Mouse (Mus musculus) B cell, adult (primary cell): ENCODE results near the gene Fam189b. TPM values are rescaled to one million over a fixed set of nuclear protein-coding genes. Genes with fewer than 3 reads are reported as not detected.

Experiments
- total RNA-seq: library from RNA; stranded (reverse); gene quantifications from 4 replicates; pipeline ENCODE4 v1.2.4, GENCODE M21; 2023; ENCODE audit not compliant: inconsistent age

The Fam189b gene
- total RNA-seq, result 14.0 to 22.6 TPM (median 17.1 TPM) in 4 replicates

DNA sequence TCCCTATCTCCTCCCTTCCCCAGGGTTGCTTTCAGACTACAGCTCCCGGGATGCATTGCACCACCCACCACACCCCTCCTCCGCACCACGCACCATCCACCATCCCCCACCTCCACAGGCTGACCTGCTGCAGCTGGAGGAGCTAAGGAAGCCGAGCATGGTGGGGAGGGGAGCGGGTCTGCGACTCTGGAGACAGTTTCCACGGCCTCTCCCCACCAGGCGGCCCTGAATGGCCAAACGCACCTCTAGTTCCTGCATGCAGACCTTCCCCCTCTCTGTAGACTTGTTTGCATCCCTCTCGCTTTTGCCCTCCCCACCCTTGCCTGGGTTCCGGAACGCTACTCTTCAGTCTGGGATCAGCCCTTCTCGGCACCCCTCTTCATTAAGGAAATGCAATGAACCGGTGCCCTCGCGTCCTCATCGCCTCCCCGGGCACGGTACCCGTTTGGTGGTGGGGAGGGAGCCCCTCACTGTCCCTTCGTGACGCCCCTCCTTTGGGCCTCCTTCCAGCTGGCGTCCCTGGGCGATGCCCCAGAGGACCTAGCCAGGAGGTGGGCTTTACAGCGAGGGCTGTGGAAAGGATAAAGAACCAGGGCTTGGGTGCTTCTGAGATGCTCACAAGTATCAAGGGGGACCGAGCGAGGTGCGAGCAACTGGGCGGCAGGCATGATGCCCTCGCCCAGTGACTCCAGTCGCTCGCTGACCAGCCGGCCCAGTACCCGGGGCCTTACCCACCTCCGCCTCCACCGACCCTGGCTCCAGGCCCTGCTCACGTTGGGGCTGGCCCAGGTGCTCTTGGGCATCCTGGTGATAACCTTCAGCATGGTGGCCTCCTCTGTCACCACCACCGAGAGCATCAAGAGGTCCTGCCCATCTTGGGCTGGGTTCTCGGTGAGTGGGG, at the start of gene Fam189b:
TSS of gene Fam189b (plus strand) at position 86 of the 901 bp plus-strand sequence.

DNA sequence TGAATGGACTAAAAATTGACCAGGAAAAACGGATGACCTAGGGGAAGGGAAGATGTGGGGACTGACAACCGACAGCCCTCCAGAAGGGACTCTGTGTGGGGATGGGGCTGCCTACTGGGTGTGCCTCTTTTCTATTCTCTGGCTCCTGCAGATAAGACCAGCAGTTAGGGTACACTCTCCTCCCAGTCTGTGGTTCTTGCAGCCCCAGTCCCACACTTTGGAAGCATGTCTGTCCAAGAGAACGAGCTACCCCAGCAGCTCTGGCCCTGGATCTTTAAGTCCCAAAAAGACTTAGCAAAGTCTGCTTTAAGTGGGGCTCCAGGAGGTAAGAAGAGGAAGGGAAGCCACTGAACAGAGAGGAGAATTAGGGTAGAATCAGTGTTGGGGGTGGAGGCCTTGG, 47.0 kb upstream of the Fam189b start, which contains the start of gene Pklr:
TSS of gene Pklr (plus strand) at position 185 of the 400 bp plus-strand sequence.

DNA sequence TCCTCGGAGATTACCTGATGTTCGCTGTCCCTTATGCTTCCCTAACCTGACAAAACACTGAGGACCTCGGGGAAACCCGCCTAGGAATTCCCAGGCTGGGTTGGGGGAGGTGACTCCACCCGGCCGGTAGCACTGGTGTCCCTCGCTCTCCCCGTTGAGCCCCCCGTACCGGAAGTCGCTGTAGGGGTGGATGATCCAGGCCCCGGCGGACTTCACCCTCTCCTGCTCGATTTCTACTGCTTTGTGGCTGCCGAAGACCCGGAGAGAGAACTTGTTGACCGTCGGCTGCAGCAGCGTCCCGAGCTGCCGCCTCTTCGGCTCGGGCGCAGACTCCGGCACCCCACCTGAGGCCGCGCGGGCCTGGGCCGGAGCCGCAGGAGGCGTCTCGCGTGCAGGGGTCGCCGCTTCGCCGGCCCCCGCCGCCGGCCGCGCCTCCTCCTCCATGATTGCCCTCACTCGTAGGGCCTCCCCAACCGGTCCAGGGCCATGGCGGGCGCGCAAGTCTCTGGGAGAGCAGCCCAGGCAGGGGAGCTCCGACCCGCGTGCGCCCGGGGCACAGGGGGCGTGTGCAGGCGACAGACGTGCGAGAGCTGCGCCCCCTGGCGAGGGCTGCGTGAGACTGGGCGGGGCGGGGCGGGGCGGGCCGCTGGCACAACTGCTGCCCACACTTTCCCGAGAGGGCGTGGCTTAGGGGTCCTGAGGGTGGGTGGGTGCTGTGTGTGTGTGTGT, 23.2 kb upstream of the Fam189b start, which contains the start of gene Hcn3:
TSS of gene Hcn3 (minus strand) at position 581 of the 729 bp plus-strand sequence.

DNA sequence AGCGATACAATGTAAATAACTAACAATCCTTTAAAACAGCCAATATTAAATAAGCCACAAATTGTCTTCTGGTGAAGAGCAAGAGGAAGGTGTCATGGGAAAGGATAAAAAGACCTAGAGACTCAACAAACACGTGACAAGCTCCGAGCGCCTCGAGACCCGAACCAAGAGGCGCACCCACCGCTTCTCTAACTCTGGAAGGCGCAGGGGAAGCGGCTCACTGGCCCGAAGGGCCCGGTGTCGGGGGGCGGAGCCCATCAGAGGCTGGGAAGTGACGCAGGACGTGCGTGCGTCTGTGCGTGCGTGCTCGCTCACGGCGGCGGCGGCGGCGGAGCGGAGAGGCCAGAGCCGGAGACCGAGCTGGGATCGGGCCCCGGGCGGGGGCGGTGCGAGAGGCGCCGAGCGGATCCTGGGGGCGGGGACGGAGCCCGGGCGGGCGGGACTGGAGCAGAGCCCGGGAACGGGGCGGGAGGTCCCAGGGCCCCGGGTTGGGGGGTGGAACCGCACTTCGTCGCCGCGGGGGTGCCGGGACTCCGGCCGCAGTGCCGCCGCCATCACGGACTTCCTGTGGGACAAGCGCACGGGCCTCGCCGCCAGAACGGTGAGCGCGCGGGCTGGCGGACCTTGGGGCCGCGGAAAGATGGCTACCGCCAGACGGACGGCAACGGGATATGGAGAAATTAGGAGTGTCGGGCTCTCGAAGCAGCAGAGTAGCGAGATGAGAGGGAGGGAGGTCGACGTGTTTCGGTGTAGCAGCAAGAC, 18.3 kb upstream of the Fam189b start, which contains the start of gene Clk2:
TSS of gene Clk2 (plus strand) at position 290 of the 762 bp plus-strand sequence.

DNA sequence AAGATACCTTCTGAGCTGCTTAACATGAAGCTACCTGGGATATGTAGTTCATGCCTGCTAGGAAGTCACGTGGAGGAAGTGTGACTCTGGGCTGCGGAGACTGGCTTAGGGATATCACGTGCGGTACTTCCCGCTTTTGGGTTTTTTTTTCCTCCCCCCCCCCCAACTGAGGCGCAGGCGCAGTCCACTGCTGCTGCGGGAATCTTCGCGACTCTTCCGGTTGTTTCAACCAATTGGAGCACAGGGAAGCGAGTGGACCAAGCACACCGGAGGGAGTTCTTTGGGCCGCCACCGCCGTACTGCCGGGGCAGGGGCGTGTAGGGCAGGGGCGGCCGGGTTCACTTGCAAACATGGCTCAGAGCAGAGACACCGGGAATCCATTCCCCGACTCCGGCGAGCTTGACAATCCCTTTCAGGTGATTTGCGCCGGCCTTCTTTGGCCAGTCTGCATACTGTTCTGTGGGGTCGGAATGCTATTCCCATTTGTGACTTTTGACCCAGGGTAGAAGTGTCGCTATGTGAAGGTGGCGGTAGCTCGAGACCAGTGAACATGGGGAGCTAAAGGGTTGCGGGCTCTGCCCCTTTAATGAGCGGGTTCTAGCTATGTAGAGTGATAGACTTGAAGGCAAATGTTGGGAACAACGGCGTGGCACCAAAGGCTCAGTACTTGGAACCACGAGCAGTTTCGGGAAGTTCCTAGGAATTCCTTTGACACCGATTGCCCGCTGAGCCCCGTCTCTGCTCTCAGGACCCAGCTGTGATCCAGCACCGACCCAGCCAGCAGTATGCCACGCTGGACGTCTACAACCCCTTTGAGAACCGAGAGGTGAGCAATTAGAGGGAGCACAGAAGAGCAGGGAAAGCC, 5.5 kb upstream of the Fam189b start, which contains the start of gene Scamp3:
TSS of gene Scamp3 (plus strand) at position 232 of the 865 bp plus-strand sequence.

DNA sequence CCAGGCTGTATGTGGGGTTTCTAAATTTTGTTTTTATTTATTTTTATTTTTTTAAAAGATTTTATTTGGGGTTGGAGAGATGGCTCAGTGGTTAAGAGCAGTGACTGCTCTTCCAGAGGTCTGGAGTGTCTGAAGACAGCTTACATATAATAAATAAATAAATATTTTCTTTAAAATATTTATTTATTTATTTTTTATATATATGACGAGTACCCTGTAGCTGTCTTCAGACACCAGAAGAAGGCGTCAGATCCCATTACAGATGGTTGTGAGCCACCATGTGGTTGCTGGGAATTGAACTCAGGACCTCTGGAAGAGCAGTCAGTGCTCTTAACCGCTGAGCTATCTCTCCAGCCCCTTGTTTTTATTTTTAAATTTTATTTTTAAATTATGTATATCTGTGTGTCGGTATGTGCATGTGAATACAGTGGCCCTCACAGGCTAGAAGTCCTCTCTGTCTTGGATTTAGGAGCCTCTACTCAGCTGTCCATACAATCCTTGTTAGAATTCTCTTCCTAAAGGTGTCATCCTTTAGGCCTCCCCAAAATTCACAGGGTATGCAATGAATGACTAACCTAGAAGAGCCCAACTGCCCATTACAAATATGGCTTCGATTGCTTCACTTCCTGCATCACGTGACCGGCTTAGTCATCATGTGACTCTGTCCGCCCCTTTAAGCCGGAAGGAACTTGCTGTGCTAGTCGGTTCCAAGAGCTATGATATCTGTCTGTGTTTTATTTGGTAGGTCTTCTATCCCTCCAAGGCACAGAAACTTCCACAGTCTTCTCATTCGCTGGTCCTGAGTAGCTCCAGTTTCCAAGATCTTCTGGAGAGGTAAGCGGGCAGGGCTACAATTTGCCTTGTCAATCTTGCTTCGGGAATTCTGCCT, 19.6 kb downstream of the Fam189b start, which contains the start of gene Gba:
TSS of gene Gba (plus strand) at position 676 of the 889 bp plus-strand sequence.

DNA sequence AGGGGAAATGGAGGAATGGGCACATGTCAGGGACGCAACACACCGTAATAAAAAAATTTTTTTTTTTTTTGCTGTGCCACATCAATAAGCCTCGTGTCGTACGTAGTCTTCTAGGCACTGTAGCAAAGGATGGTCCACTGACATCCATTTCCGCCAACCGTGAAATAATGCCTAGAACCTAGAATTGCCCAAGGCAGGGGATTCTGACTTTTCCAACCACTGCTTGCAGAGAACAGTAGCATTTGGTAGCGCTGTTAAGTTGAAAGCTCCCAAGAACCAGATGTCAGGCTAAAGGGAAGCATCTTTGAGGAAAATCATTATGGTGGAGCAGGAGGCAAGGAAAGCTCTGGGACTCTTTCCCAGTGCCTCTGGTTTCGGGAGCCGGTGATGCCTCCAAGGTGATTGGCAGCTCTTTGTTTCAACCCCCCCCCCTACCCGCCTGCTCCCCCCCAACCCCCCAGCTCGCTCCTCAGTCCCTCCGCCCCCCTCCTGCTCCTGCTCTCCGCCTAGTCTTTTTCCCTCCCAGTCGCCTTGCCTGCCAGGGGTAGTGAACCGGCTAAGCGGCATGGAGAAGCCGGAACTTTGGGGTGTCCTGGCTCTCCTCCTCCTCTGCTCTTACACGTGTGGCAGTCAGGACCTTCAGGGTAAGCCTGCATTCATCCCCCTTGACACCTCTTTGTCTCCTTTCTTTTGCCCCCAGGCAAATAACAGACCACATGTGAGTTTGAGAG, 31.9 kb downstream of the Fam189b start, which contains the start of gene Thbs3:
TSS of gene Thbs3 (plus strand) at position 500 of the 731 bp plus-strand sequence.

DNA sequence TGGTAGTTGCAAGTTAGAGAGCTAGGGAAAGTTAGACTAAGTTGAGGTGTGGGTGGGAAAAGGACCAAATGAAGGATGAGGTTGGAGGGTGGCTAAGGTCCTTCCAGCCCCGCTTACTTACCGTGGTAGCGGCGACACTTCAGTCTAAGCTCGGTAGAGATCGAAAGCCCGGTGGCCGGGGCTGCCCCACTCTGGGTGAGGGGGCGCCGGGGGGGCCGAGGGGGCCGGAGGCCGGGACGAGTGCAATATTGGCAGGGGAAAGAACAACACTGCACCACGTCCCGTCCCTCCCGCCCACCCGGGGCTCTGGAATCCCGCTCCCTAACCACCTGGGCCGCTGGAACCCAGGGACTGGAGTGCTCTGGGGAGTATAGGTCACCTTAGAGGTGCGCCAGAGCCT, 44.0 kb downstream of the Fam189b start, which contains the start of gene Mtx1:
TSS of gene Mtx1 (minus strand) at position 189 of the 400 bp plus-strand sequence.

DNA sequence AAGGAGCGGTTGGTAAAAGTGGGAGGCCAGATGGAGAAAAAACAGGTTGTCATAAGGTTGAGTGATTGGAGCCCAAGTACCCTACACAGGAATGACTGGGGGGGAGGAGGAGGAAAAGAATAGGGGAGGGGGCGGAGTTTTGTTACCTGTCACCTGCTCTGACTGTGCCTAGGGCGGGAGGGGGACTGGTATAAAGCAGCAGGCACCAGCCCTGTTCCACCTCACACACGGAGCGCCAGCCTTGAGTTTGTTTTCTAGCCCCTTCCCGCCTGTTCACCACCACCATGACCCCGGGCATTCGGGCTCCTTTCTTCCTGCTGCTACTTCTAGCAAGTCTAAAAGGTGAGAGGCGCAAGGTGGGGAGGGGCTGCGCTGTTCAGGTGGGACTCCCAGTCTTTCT, 45.9 kb downstream of the Fam189b start, which contains the start of gene Muc1:
TSS of gene Muc1 (plus strand) at position 222 of the 400 bp plus-strand sequence.

Other genes starting within 250 kb of the Fam189b start
- 79.9 to 92.8 TPM (median 90.4 TPM) in 4 replicates for gene Ash1l, start 232.5 kb upstream of the Fam189b start, total RNA-seq
- gene Dap3, start 232.0 kb upstream of the Fam189b start, total RNA-seq, result 88.5 to 93.1 TPM (median 90.6 TPM) in 4 replicates
- gene Rusc1, start 89.8 kb upstream of the Fam189b start, total RNA-seq, result 46.6 to 58.3 TPM (median 51.4 TPM) in 4 replicates
- not detected in 4 replicates for gene Gm43738, start 82.0 kb upstream of the Fam189b start, total RNA-seq
- gene Fdps, start 81.2 kb upstream of the Fam189b start, total RNA-seq, result 16.5 to 21.8 TPM (median 18.6 TPM) in 4 replicates
- 0.18 TPM in 1 of 4 replicates, not detected in the others for gene Pklr, start 47.0 kb upstream of the Fam189b start, total RNA-seq
- gene Hcn3, start 22.9 kb upstream of the Fam189b start, total RNA-seq, result 2.1 to 4.4 TPM (median 4.1 TPM) in 4 replicates
- gene Clk2, start 18.3 kb upstream of the Fam189b start, total RNA-seq, result 137 to 156 TPM (median 153 TPM) in 4 replicates
- gene Scamp3, start 5.7 kb upstream of the Fam189b start, total RNA-seq, result 106 to 112 TPM (median 108 TPM) in 4 replicates
- gene Gba, start 19.8 kb downstream of the Fam189b start, total RNA-seq, result 87.6 to 95.2 TPM (median 90.4 TPM) in 4 replicates
- gene Thbs3, start 32.0 kb downstream of the Fam189b start, total RNA-seq, result 7.6 to 14.7 TPM (median 8.8 TPM) in 4 replicates
- 208 to 228 TPM (median 213 TPM) in 4 replicates for gene Mtx1, start 43.9 kb downstream of the Fam189b start, total RNA-seq
- 0.80 to 2.1 TPM (median 1.1 TPM) in 4 replicates for gene Muc1, start 45.9 kb downstream of the Fam189b start, total RNA-seq
- 92.4 to 106 TPM (median 94.3 TPM) in 4 replicates for gene Krtcap2, start 62.8 kb downstream of the Fam189b start, total RNA-seq
- gene Trim46, start 63.2 kb downstream of the Fam189b start, total RNA-seq, result 2.8 to 4.4 TPM (median 3.4 TPM) in 4 replicates
- gene Dpm3, start 76.2 kb downstream of the Fam189b start, total RNA-seq, result 63.2 to 86.3 TPM (median 79.6 TPM) in 4 replicates
- 136 to 155 TPM (median 153 TPM) in 4 replicates for gene Slc50a1, start 87.4 kb downstream of the Fam189b start, total RNA-seq
- 0.48 to 1.5 TPM (median 0.78 TPM) in 4 replicates for gene Efna1, start 98.0 kb downstream of the Fam189b start, total RNA-seq
- gene Efna3, start 139.8 kb downstream of the Fam189b start, total RNA-seq, result not detected in 4 replicates
- gene Efna4, start 154.9 kb downstream of the Fam189b start, total RNA-seq, result not detected in 4 replicates
- 4.5 to 7.9 TPM (median 5.5 TPM) in 4 replicates for gene Adam15, start 166.9 kb downstream of the Fam189b start, total RNA-seq
- not detected in 4 replicates for gene Dcst2, start 178.8 kb downstream of the Fam189b start, total RNA-seq
- not detected in 4 replicates for gene Dcst1, start 182.1 kb downstream of the Fam189b start, total RNA-seq
- 50.9 to 68.8 TPM (median 61.8 TPM) in 4 replicates for gene Zbtb7b, start 211.6 kb downstream of the Fam189b start, total RNA-seq
- 1.3 TPM in 1 of 4 replicates, not detected in the others for gene Lenep, start 219.7 kb downstream of the Fam189b start, total RNA-seq
- 40.2 to 51.7 TPM (median 45.4 TPM) in 4 replicates for gene Flad1, start 228.7 kb downstream of the Fam189b start, total RNA-seq
- gene Cks1b, start 235.2 kb downstream of the Fam189b start, total RNA-seq, result 2.9 to 5.9 TPM (median 4.7 TPM) in 4 replicates
- 86.4 to 99.2 TPM (median 94.7 TPM) in 4 replicates for gene Shc1, start 235.3 kb downstream of the Fam189b start, total RNA-seq
- gene Pygo2, start 247.1 kb downstream of the Fam189b start, total RNA-seq, result 34.3 to 43.6 TPM (median 35.5 TPM) in 4 replicates